Mouse (Mus musculus) liver, postnatal 0 days (tissue): Measurements from ENCODE around the gene Arhgap6. TPM values are rescaled to one million over a fixed set of nuclear protein-coding genes. Genes with fewer than 3 reads are reported as not detected.

ENCODE experiments used
- ATAC-seq: fragments of 200-750 bp; cut with Nextera tagmentation; 2 replicates; pipeline ENCODE4 v1.8.0; 2017; ENCODE audit warnings: mild to moderate bottlenecking, moderate library complexity
- DNase-seq: peaks from one replicate; pipeline ENCODE4 v3.0.0-alpha.2; 2016
- H3K27ac ChIP-seq: fragments of 300-500 bp; sonication (generic); 2 replicates; pipeline ENCODE4 v1.5.1; 2014; ENCODE audit warnings: antibody characterized with exemption, moderate library complexity, mild to moderate bottlenecking, low read depth
- H3K27me3 ChIP-seq: fragments of 300-500 bp; sonication (generic); 2 replicates; pipeline ENCODE4 v1.6.1; 2014; ENCODE audit warnings: low read length, control low read depth, mixed read lengths; ENCODE audit not compliant: insufficient read depth
- H3K36me3 ChIP-seq: fragments of 300-500 bp; sonication (generic); replicated peaks from 2 replicates; pipeline ENCODE4 v1.6.1; 2014; ENCODE audit warnings: mild to moderate bottlenecking, control low read depth, low read length, moderate library complexity, mixed read lengths; ENCODE audit not compliant: insufficient read depth
- H3K4me1 ChIP-seq: fragments of 300-500 bp; sonication (generic); 2 replicates; pipeline ENCODE4 v1.6.1; 2014; ENCODE audit warnings: antibody characterized with exemption, mild to moderate bottlenecking, control low read depth; ENCODE audit not compliant: insufficient read depth
- H3K4me2 ChIP-seq: fragments of 300-500 bp; sonication (generic); 2 replicates; pipeline ENCODE4 v1.6.1; 2014; ENCODE audit warnings: low read depth, mild to moderate bottlenecking, low read length, moderate library complexity, mixed read lengths
- H3K4me3 ChIP-seq: fragments of 300-500 bp; sonication (generic); 2 replicates; pipeline ENCODE4 v1.5.1; 2014; ENCODE audit warnings: low read depth, low read length
- H3K9ac ChIP-seq: fragments of 300-500 bp; sonication (generic); replicated peaks from 2 replicates; pipeline ENCODE4 v1.6.1; 2014; ENCODE audit warnings: mild to moderate bottlenecking, moderate library complexity
- H3K9me3 ChIP-seq: fragments of 300-500 bp; sonication (generic); 2 replicates; pipeline ENCODE4 v1.6.1; 2016; ENCODE audit warnings: mild to moderate bottlenecking, control low read depth, low read length, mixed read lengths
- CTCF ChIP-seq: sonication (generic); IDR thresholded peaks from 2 replicates; pipeline ENCODE4 v1.5.1; 2016; ENCODE audit warnings: antibody characterized with exemption, low read depth
- EP300 ChIP-seq: IDR thresholded peaks from 2 replicates; pipeline ENCODE4 v1.6.1; 2016; ENCODE audit warnings: antibody characterized with exemption, low read depth, mild to moderate bottlenecking
- WGBS: fragments of 180-500 bp; shearing (Covaris S2); extraction: QIAGEN DNeasy Blood & Tissue Kit; methylation state at CpG from one replicate; pipeline ENCODE4 v1.1.7; 2014; ENCODE audit not compliant: insufficient replicate concordance; 5-methylcytosine and 5-hydroxymethylcytosine counted together
- polyA plus RNA-seq: library from polyadenylated mRNA; unstranded; fragments of >200 nt; fragmentation: Nextera tagmentation; extraction: Ambion mirVana; gene quantifications from 2 replicates; pipeline ENCODE4 v1.2.1, GENCODE M21; 2015

The Arhgap6 gene
- polyA plus RNA-seq, 1 experiment from 2014 or later, result 2.9 TPM

- no peak for TF ChIP-seq CTCF
- TF ChIP-seq EP300, result no peak
- H3K9me3 ChIP-seq, result no peaks in the 10 kb centered on the region
- WGBS, result 34% methylated on average over 3 of the region's 3 CpGs
- no peaks in the 10 kb centered on the region for H3K27me3 ChIP-seq
- H3K4me1 ChIP-seq, result no peaks in the 10 kb centered on the region
- H3K4me2 ChIP-seq, result no peak overlapping the region
- DNase-seq, result no peak
- H3K4me3 ChIP-seq, result no peak overlapping the region
- no peaks in the 10 kb centered on the region for H3K36me3 ChIP-seq
- no peak overlapping the region for H3K27ac ChIP-seq
- no peak for ATAC-seq
- H3K9ac ChIP-seq, result no peak overlapping the region
These were observed 24.0 kb downstream of the Arhgap6 start for GRCm38 (mm10) chrX:168818858-168819257.

GRCm38 (mm10) chrX:168824166-168824565 is 29.3 kb downstream of the Arhgap6 start:
- WGBS, result 71% methylated on average over 2 of the region's 2 CpGs
- no peaks in the 10 kb centered on the region for H3K36me3 ChIP-seq
- TF ChIP-seq CTCF, result no peak
- no peak for TF ChIP-seq EP300
- no peak overlapping the region for H3K27ac ChIP-seq
- no peaks in the 10 kb centered on the region for H3K9me3 ChIP-seq
- H3K27me3 ChIP-seq, result no peaks in the 10 kb centered on the region
- H3K4me3 ChIP-seq, result no peak overlapping the region
- no peak overlapping the region for H3K9ac ChIP-seq
- DNase-seq (no peak), ATAC-seq (no peak)
- no peaks in the 10 kb centered on the region for H3K4me1 ChIP-seq
- H3K4me2 ChIP-seq, result no peak overlapping the region

- Histone ChIP-seq H3K4me1 (no peaks in the 10 kb centered on the region), H3K9me3 (no peaks in the 10 kb centered on the region), H3K4me3 (no peak overlapping the region), H3K36me3 (no peaks in the 10 kb centered on the region), H3K27ac (no peak overlapping the region), H3K27me3 (no peaks in the 10 kb centered on the region), H3K9ac (no peak overlapping the region), H3K4me2 (no peak overlapping the region)
- 76% methylated on average over 5 of the region's 5 CpGs for WGBS
- TF ChIP-seq CTCF, result no peak
- no peak for TF ChIP-seq EP300
- DNase-seq, result no peak
- no peak for ATAC-seq
These were observed 37.4 kb downstream of the Arhgap6 start for GRCm38 (mm10) chrX:168832343-168832742.

GRCm38 (mm10) chrX:168848062-168848461 is 53.2 kb downstream of the Arhgap6 start:
- TF ChIP-seq EP300 (no peak), CTCF (no peak)
- Histone ChIP-seq H3K4me3 (no peak overlapping the region), H3K4me1 (no peaks in the 10 kb centered on the region), H3K9me3 (no peaks in the 10 kb centered on the region), H3K27me3 (no peaks in the 10 kb centered on the region), H3K27ac (no peak overlapping the region), H3K4me2 (no peak overlapping the region), H3K36me3 (no peaks in the 10 kb centered on the region), H3K9ac (no peak overlapping the region)
- DNase-seq (no peak), ATAC-seq (no peak)

- no peak overlapping the region for H3K9ac ChIP-seq
- TF ChIP-seq EP300 (no peak), CTCF (no peak)
- ATAC-seq, result no peak
These were observed 79.8 kb downstream of the Arhgap6 start for GRCm38 (mm10) chrX:168874688-168875087.

GRCm38 (mm10) chrX:168903557-168903956 is 108.7 kb downstream of the Arhgap6 start:
- no peaks in the 10 kb centered on the region for H3K4me1 ChIP-seq
- H3K4me3 ChIP-seq, result no peak overlapping the region
- no peak for DNase-seq
- H3K4me2 ChIP-seq, result no peak overlapping the region
- TF ChIP-seq CTCF (no peak), EP300 (no peak)
- no peak overlapping the region for H3K9ac ChIP-seq
- H3K27me3 ChIP-seq, result no peaks in the 10 kb centered on the region
- no peaks in the 10 kb centered on the region for H3K9me3 ChIP-seq
- H3K27ac ChIP-seq, result no peak overlapping the region
- no peak for ATAC-seq
- H3K36me3 ChIP-seq, result no peaks in the 10 kb centered on the region
- WGBS, result 80% methylated on average over 2 of the region's 2 CpGs

More at GRCm38 (mm10) chrX:168874688-168875087, 79.8 kb downstream of the Arhgap6 start:
- Histone ChIP-seq H3K4me1 (no peaks in the 10 kb centered on the region), H3K4me3 (no peak overlapping the region), H3K36me3 (no peaks in the 10 kb centered on the region), H3K4me2 (no peak overlapping the region), H3K27ac (no peak overlapping the region), H3K9me3 (no peaks in the 10 kb centered on the region), H3K27me3 (no peaks in the 10 kb centered on the region)
- 26% methylated on average over 1 of the region's 1 CpGs for WGBS
- no peak for DNase-seq

- no peaks in the 10 kb centered on the region for H3K36me3 ChIP-seq
- no peak overlapping the region for H3K4me3 ChIP-seq
- no peak overlapping the region for H3K4me2 ChIP-seq
- no peak overlapping the region for H3K9ac ChIP-seq
- no peaks in the 10 kb centered on the region for H3K4me1 ChIP-seq
- no peaks in the 10 kb centered on the region for H3K27me3 ChIP-seq
- WGBS, result 74% methylated on average over 3 of the region's 3 CpGs
- no peak for DNase-seq
- no peak for ATAC-seq
- H3K27ac ChIP-seq, result no peak overlapping the region
- no peaks in the 10 kb centered on the region for H3K9me3 ChIP-seq
- TF ChIP-seq CTCF (no peak), EP300 (no peak)
These were observed 109.2 kb downstream of the Arhgap6 start for GRCm38 (mm10) chrX:168904086-168904485.
